Mouse (Mus musculus) layer of hippocampus, postnatal 36 days (tissue): ENCODE measurements around the gene Mt2. TPM values are rescaled to one million over a fixed set of nuclear protein-coding genes. Genes with fewer than 3 reads are reported as not detected.

Source experiments
- DNase-seq, 2 experiments: peaks; one replicate each; pipeline ENCODE4 v3.0.0; 2022
- total RNA-seq, 2 experiments: library from RNA; stranded (reverse); gene quantifications; 2 replicates each; pipeline ENCODE4 v1.2.3; 2021

The Mt2 gene
- total RNA-seq, 2 experiments from 2014 or later, result 418 to 575 TPM

- no peak for DNase-seq
Measured at GRCm38 (mm10) chr8:94172809-94173732, 607 bp downstream of the Mt2 start.

- DNase-seq, result no peak
Measured at GRCm38 (mm10) chr8:94173848-94174403, 1.5 kb downstream of the Mt2 start.

- no peak for DNase-seq
Measured at GRCm38 (mm10) chr8:94174619-94175213, 2.3 kb downstream of the Mt2 start.

GRCm38 (mm10) chr8:94177716-94178390 lies 5.4 kb downstream of the Mt2 start:
- no peak for DNase-seq

- DNase-seq, result peak; percentile 89 to 91
Measured at GRCm38 (mm10) chr8:94178857-94179712, 6.6 kb downstream of the Mt2 start, which contains the start of gene Mt1. Gene Mt1, plus strand, starts transcription at chr8:94179082.

GRCm38 (mm10) chr8:94179713-94180560 lies 7.5 kb downstream of the Mt2 start:
- DNase-seq, result no peak

GRCm38 (mm10) chr8:94180561-94180908 lies 8.1 kb downstream of the Mt2 start:
- no peak for DNase-seq

GRCm38 (mm10) chr8:94182055-94182929 lies 9.8 kb downstream of the Mt2 start:
- DNase-seq, result no peak

- DNase-seq, result peak; percentile 64 to 69
Measured at GRCm38 (mm10) chr8:94183117-94183516, 10.7 kb downstream of the Mt2 start.

- DNase-seq, result no peak
Measured at GRCm38 (mm10) chr8:94184357-94184843, 11.9 kb downstream of the Mt2 start.

GRCm38 (mm10) chr8:94185791-94186190 lies 13.3 kb downstream of the Mt2 start:
- DNase-seq, result no peak

- peak in 1 of 2 experiments; percentile 50 for DNase-seq
Measured at GRCm38 (mm10) chr8:94186542-94186941, 14.1 kb downstream of the Mt2 start.

- no peak for DNase-seq
Measured at GRCm38 (mm10) chr8:94187290-94188002, 15.0 kb downstream of the Mt2 start.

- peak; percentile 71 to 75 for DNase-seq
Measured at GRCm38 (mm10) chr8:94189275-94190031, 17.0 kb downstream of the Mt2 start.

- no peak for DNase-seq
Measured at GRCm38 (mm10) chr8:94191101-94191691, 18.7 kb downstream of the Mt2 start.

GRCm38 (mm10) chr8:94192926-94193325 lies 20.5 kb downstream of the Mt2 start:
- no peak for DNase-seq

- DNase-seq, result no peak
Measured at GRCm38 (mm10) chr8:94194591-94195223, 22.2 kb downstream of the Mt2 start.
